ENCODE assay signal across 13 mouse cellular contexts in genomic region chr17:71490666-71491331, GRCm38 (mm10). TPM values are rescaled to one million over a fixed set of nuclear protein-coding genes. Genes with fewer than 3 reads are reported as not detected.
A peak's percentile ranks its signal among the peaks of the same experiment; 100 is the strongest.
DNase-seq lines count a peak whose midpoint lies in the region; ATAC-seq and TF ChIP-seq lines count a peak whose summit lies in the region.
"Had no signal": no experiment of that assay in that cellular context is flagged by ENCODE, and none has a peak within 500 bp of the region (broad histone marks: within the 10 kb centered on the region; RNA-seq: fewer than 3 reads in every experiment).

No protein-coding gene starts in this region.

- ATAC-seq in lung, postnatal 0 days, result peak; percentile 88
- no peak for ATAC-seq in forebrain, postnatal 0 days
- ATAC-seq: forebrain, embryonic 16.5 days had no signal

- TF ChIP-seq EP300 in lung, postnatal 0 days (IDR thresholded peaks at IDR 0.05), result peak; percentile 38; the same call in 1 of the 2 replicates

- no peaks in the 10 kb centered on the region for H3K9me3 ChIP-seq in lung, postnatal 0 days (ENCODE audit: low read length)
- H3K9me3 ChIP-seq in forebrain, postnatal 0 days (ENCODE audit: low read length), result no peaks in the 10 kb centered on the region
- H3K9me3 ChIP-seq: midbrain, embryonic 12.5 days; neural tube, embryonic 13.5 days had no signal

- H3K9ac ChIP-seq in lung, postnatal 0 days (replicated peaks; ENCODE audit: low read depth), result no peak overlapping the region
- H3K9ac ChIP-seq in forebrain, postnatal 0 days, result no peak overlapping the region
- H3K9ac ChIP-seq: midbrain, embryonic 12.5 days; neural tube, embryonic 13.5 days had no signal

- H3K27me3 ChIP-seq in lung, postnatal 0 days (replicated peaks; ENCODE audit: insufficient read depth, low read length), result no peaks in the 10 kb centered on the region
- no peaks in the 10 kb centered on the region for H3K27me3 ChIP-seq in forebrain, postnatal 0 days (ENCODE audit: insufficient read depth, low read length)
- H3K27me3 ChIP-seq: midbrain, embryonic 12.5 days; neural tube, embryonic 13.5 days had no signal

- peak; percentile 64 for DNase-seq in lung, postnatal 0 days (ENCODE audit: low spot score)
- no peak for DNase-seq in lung, postnatal 4 days
- DNase-seq in gonadal fat pad, adult 2 months (ENCODE audit: low read depth), result peak; percentile 79
- DNase-seq in lung, postnatal 36 days, result peak; percentile 44
- peak; percentile 51 for DNase-seq in yolk sac, embryonic 10.5 days (ENCODE audit: low spot score)
- DNase-seq in embryo, embryonic 11 days, result no peak
- no peak for DNase-seq in gastrocnemius, postnatal 36 days
- no peak for DNase-seq in forebrain, postnatal 0 days
- DNase-seq: kidney, postnatal 36 days; right cerebral cortex, postnatal 25 days had no signal

- H3K4me3 ChIP-seq in lung, postnatal 0 days (ENCODE audit: low read depth, low read length), result no peak overlapping the region
- no peak overlapping the region for H3K4me3 ChIP-seq in forebrain, postnatal 0 days (ENCODE audit: low read depth, low read length)
- H3K4me3 ChIP-seq: midbrain, embryonic 12.5 days; neural tube, embryonic 13.5 days had no signal

- intact Hi-C loops in gastrocnemius, postnatal 36 days (cut with DNase I), result no loop called here

- no peak for TF ChIP-seq CTCF in lung, postnatal 0 days (IDR thresholded peaks at IDR 0.05)
- TF ChIP-seq CTCF in forebrain, postnatal 0 days (IDR thresholded peaks at IDR 0.05; ENCODE audit: low read depth), result no peak

- peak overlapping the region; percentile 72 for H3K27ac ChIP-seq in lung, postnatal 0 days (ENCODE audit: low read length)
- H3K27ac ChIP-seq in forebrain, postnatal 0 days (ENCODE audit: low read depth, low read length), result no peak overlapping the region
- H3K27ac ChIP-seq: midbrain, embryonic 12.5 days; neural tube, embryonic 13.5 days had no signal

- no peak overlapping the region for H3K4me2 ChIP-seq in lung, postnatal 0 days (replicated peaks; ENCODE audit: low read depth, low read length)
- no peak overlapping the region for H3K4me2 ChIP-seq in forebrain, postnatal 0 days (ENCODE audit: low read depth)
- H3K4me2 ChIP-seq: midbrain, embryonic 12.5 days; neural tube, embryonic 13.5 days had no signal

- H3K4me1 ChIP-seq in lung, postnatal 0 days (ENCODE audit: insufficient read depth, low read depth, low read length), result no peaks in the 10 kb centered on the region
- H3K4me1 ChIP-seq in forebrain, postnatal 0 days (ENCODE audit: insufficient read depth), result no peaks in the 10 kb centered on the region
- H3K4me1 ChIP-seq: midbrain, embryonic 12.5 days had no signal

- H3K36me3 ChIP-seq in lung, postnatal 0 days (ENCODE audit: insufficient read depth, low read length), result no peaks in the 10 kb centered on the region
- H3K36me3 ChIP-seq in forebrain, postnatal 0 days (ENCODE audit: insufficient read depth), result no peaks in the 10 kb centered on the region

- WGBS in lung, postnatal 0 days, result 44% methylated on average over 9 of the region's 9 CpGs
- 85% methylated on average over 9 of the region's 9 CpGs for WGBS in forebrain, postnatal 0 days

RNA-seq across cellular contexts. Expression of gene Smchd1, which starts 15.7 kb away (rescaled TPM):
- polyA plus RNA-seq in lung, postnatal 0 days (2015; fragmentation: Nextera tagmentation; extraction: Ambion mirVana), result 24.9 and 28.9 TPM in 2 replicates
- polyA plus RNA-seq in gonadal fat pad, adult 2 months (2012; rRNA removed), result 9.3 and 10.2 TPM in 2 replicates
- total RNA-seq in gastrocnemius, postnatal 36 days (2021), result 1 to 10 TPM; 9.4 to 9.5 TPM
- 52.2 and 58.7 TPM in 2 replicates for total RNA-seq in forebrain, postnatal 0 days (2014; rRNA removed)
- 24.8 and 35.4 TPM in 2 replicates for polyA plus RNA-seq in forebrain, postnatal 0 days (2015; fragmentation: Nextera tagmentation; extraction: Ambion mirVana)

RNA-seq across cellular contexts. Expression of gene Gm4707, which starts 31.1 kb away (rescaled TPM):
- polyA plus RNA-seq in lung, postnatal 0 days (2015; fragmentation: Nextera tagmentation; extraction: Ambion mirVana), result 0.44 and 0.89 TPM in 2 replicates
- polyA plus RNA-seq in gonadal fat pad, adult 2 months (2012; rRNA removed), result 1.0 and 1.1 TPM in 2 replicates
- 1 to 10 TPM in 1 of 2 experiments, under 1 TPM in 1; 0.52 to 1.6 TPM for total RNA-seq in gastrocnemius, postnatal 36 days (2021)
- 1.2 and 2.8 TPM in 2 replicates for total RNA-seq in forebrain, postnatal 0 days (2014; rRNA removed)
- 0.65 and 2.1 TPM in 2 replicates for polyA plus RNA-seq in forebrain, postnatal 0 days (2015; fragmentation: Nextera tagmentation; extraction: Ambion mirVana)

RNA-seq across cellular contexts. Expression of gene Ndc80, which starts 35.9 kb away (rescaled TPM):
- polyA plus RNA-seq in lung, postnatal 0 days (2015; fragmentation: Nextera tagmentation; extraction: Ambion mirVana), result 3.2 and 3.3 TPM in 2 replicates
- 0.19 and 0.20 TPM in 2 replicates for polyA plus RNA-seq in gonadal fat pad, adult 2 months (2012; rRNA removed)
- under 1 TPM; 0.33 to 0.57 TPM for total RNA-seq in gastrocnemius, postnatal 36 days (2021)
- 3.2 and 4.0 TPM in 2 replicates for total RNA-seq in forebrain, postnatal 0 days (2014; rRNA removed)
- polyA plus RNA-seq in forebrain, postnatal 0 days (2015; fragmentation: Nextera tagmentation; extraction: Ambion mirVana), result 4.8 and 5.7 TPM in 2 replicates

Comparison
In these comparisons a context has a peak if more than half of its experiments do, and no peak if none do; other contexts are left out.
1. DNase-seq: peak in lung, postnatal 0 days (single experiment), gonadal fat pad, adult 2 months (single experiment), lung, postnatal 36 days (single experiment) and yolk sac, embryonic 10.5 days (single experiment); none in lung, postnatal 4 days (0 of 2), embryo, embryonic 11 days (single experiment), gastrocnemius, postnatal 36 days (0 of 2) and forebrain, postnatal 0 days (single experiment).